Mouse (Mus musculus): ENCODE data around the gene Ccdc58. TPM values are rescaled to one million over a fixed set of nuclear protein-coding genes. Genes with fewer than 3 reads are reported as not detected.

Ccdc58 gene
- total and polyA plus RNA-seq, 3 experiments = 98.3 to 183 TPM; not detected in 1

GRCm38 (mm10) chr16:36128092-36128491 lies 56.6 kb downstream of the Ccdc58 start:
- no peak for DNase-seq (ENCODE audit: low read depth, low spot score)
- Histone ChIP-seq H3K36me3 (ENCODE audit: control insufficient read depth in 1 of 2, insufficient read depth in 2 of 2, low read length in 2 of 2) (no peaks in the 10 kb centered on the region), H3K9me3 (replicated peaks; ENCODE audit: insufficient read depth, low read length) (no peaks in the 10 kb centered on the region), H3K79me2 (ENCODE audit: control insufficient read depth, insufficient read depth, low read length, poor library complexity) (no peaks in the 10 kb centered on the region), H3K9ac (ENCODE audit: control insufficient read depth, low read depth, low read length, poor library complexity, severe bottlenecking) (no peak overlapping the region), H3K4me3 (ENCODE audit: control insufficient read depth in 1 of 2, insufficient read depth in 1 of 2, low read depth in 2 of 2, low read length in 2 of 2) (no peak overlapping the region), H3K27ac (ENCODE audit: control insufficient read depth, low read depth, low read length) (no peak overlapping the region), H3K4me1 (ENCODE audit: control insufficient read depth in 1 of 2, insufficient read depth in 2 of 2, low read length in 2 of 2) (no peaks in the 10 kb centered on the region), H3K27me3 (ENCODE audit: control insufficient read depth in 1 of 2, insufficient read depth in 2 of 2, low read length in 2 of 2) (no peaks in the 10 kb centered on the region; a peak in 1 of 4 replicates)
- TF ChIP-seq TCF12 (IDR thresholded peaks at IDR 0.05; ENCODE audit: low read depth, low read length) (no peak), RAD21 (IDR thresholded peaks at IDR 0.05; ENCODE audit: low read depth, low read length) (no peak), UBTF (IDR thresholded peaks at IDR 0.05; ENCODE audit: borderline replicate concordance, insufficient read depth, low read depth, low read length) (no peak), ZKSCAN1 (IDR thresholded peaks at IDR 0.05; ENCODE audit: low read depth, low read length) (no peak), EP300 (IDR thresholded peaks at IDR 0.05; ENCODE audit: low read depth in 1 of 2, low read length in 2 of 2) (no peak), CTCF (IDR thresholded peaks at IDR 0.05 in 2 of 3, conservative IDR thresholded peaks at IDR 0.05 in 1 of 3; ENCODE audit: control insufficient read depth in 1 of 3, insufficient read depth in 1 of 3, low read depth in 2 of 3, low read length in 3 of 3, poor library complexity in 1 of 3, severe bottlenecking in 1 of 3) (no peak), CHD2 (IDR thresholded peaks at IDR 0.05; ENCODE audit: low read length) (no peak)

- no peaks in the 10 kb centered on the region for H3K79me2 ChIP-seq (ENCODE audit: control insufficient read depth, insufficient read depth, low read length, poor library complexity)
- no peaks in the 10 kb centered on the region; a peak in 1 of 4 replicates for H3K27me3 ChIP-seq (ENCODE audit: control insufficient read depth in 1 of 2, insufficient read depth in 2 of 2, low read length in 2 of 2)
- TF ChIP-seq USF2 (IDR thresholded peaks at IDR 0.05; ENCODE audit: borderline replicate concordance in 1 of 2, insufficient read depth in 1 of 2, low read depth in 1 of 2, low read length in 2 of 2) (no peak), CHD1 (IDR thresholded peaks at IDR 0.05; ENCODE audit: low read depth, low read length) (no peak), CHD2 (IDR thresholded peaks at IDR 0.05; ENCODE audit: low read length) (no peak), GABPA (IDR thresholded peaks at IDR 0.05; ENCODE audit: low read depth, low read length) (no peak), NELFE (IDR thresholded peaks at IDR 0.05; ENCODE audit: low read depth, low read length) (no peak), KAT2A (conservative IDR thresholded peaks at IDR 0.05; ENCODE audit: low read depth, low read length) (no peak), SMC3 (IDR thresholded peaks at IDR 0.05; ENCODE audit: low read depth, low read length) (no peak), TBP (IDR thresholded peaks at IDR 0.05; ENCODE audit: low read depth, low read length) (no peak), ZC3H11A (IDR thresholded peaks at IDR 0.05; ENCODE audit: low read depth, low read length) (no peak), RCOR1 (IDR thresholded peaks at IDR 0.05; ENCODE audit: low read depth, low read length) (no peak), ZMIZ1 (IDR thresholded peaks at IDR 0.05; ENCODE audit: low read depth, low read length) (no peak)
- H3K36me3 ChIP-seq (ENCODE audit: control insufficient read depth in 1 of 2, insufficient read depth in 2 of 2, low read length in 2 of 2) = no peaks in the 10 kb centered on the region
- H3K4me1 ChIP-seq (ENCODE audit: control insufficient read depth in 1 of 2, insufficient read depth in 2 of 2, low read length in 2 of 2) = no peaks in the 10 kb centered on the region
- no peak within 1 kb of the TSS for H3K4me3 ChIP-seq (ENCODE audit: control insufficient read depth in 1 of 2, insufficient read depth in 1 of 2, low read depth in 2 of 2, low read length in 2 of 2)
- no peaks in the 10 kb centered on the region for H3K9me3 ChIP-seq (replicated peaks; ENCODE audit: insufficient read depth, low read length)
- H3K9ac ChIP-seq (ENCODE audit: control insufficient read depth, low read depth, low read length, poor library complexity, severe bottlenecking) = no peak within 1 kb of the TSS
- no peak within 1 kb of the TSS for H3K27ac ChIP-seq (ENCODE audit: control insufficient read depth, low read depth, low read length)
- DNase-seq (ENCODE audit: low read depth, low spot score) = no peak
Measured at GRCm38 (mm10) chr16:36131141-36131540, 59.7 kb downstream of the Ccdc58 start, which contains the start of gene Csta1. Gene Csta1, minus strand, starts transcription at chr16:36131241.

All from MEL (cell line).